Mouse (Mus musculus): ENCODE data around the gene Rmi1.
A peak's percentile ranks its signal among the peaks of the same experiment; 100 is the strongest.
"Not testable (repeated sequence)": the region's sequence is repeated elsewhere in the genome, so short reads cannot be mapped to it uniquely, and the experiment has no call there.

Gene Rmi1

DNA sequence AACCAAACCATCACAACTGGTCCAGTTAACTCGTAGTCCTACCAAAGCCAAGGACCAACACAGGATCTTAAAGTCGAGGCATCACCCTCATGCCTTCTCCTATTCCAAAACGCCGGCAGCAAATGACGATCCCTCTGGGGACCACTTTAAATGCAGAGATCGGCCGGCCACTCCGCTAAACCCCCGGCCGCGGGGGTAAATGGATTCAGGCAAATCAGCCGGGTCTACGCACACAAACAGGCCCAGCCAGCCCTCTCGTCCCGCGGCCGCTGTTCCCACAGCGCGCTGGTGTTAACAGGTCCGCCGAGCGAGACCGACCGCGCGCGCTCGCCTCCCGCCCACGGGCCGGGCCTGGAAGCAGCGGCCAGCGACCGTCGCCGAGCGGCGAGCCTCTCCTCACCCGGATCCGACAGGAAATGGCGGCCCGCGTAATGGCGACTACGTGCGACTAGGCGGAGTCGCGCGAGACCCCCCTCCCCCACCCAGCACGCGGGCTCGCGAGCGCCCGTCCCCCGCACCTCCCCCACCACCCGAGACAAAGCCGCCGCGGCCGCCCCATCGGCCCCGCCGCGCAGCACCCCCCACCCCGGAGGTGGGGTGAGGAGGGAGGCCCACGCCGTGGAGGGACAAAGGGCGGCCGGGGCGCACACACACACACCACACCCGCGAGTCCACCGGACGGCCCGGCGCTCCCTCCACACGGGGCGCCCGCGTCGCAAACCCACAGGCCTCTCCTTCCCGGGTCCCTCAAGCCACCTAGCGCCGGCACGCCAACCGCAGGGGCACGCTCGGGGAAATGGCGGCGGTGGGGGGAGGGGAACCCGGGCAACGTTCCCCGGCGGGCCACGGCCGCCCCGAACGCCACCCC, 679 bp upstream of the Rmi1 start:
- peak; percentile 48 to 62 for DNase-seq (ENCODE audit: low spot score in 2 of 2)

DNA sequence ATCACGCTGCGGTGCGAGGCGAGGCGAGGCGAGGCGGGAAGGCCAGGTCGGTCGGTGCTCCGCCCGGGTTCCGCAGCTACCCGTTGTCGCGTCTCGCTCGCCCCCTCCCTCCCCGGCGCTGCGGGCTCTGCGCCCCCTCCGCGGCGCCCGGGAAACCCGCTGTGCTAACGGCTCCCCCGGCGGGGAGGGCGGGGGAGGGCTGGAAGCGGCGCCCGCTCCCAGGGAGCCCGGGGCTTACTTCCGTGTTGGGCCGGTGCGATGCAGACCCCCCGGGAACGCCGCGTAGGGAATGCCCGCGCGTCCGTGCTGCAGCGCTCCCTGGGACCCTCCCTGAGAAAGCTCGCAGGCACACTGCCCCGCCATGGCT, 679 bp downstream of the Rmi1 start:
- no peak for DNase-seq (ENCODE audit: low spot score in 2 of 2)

DNA sequence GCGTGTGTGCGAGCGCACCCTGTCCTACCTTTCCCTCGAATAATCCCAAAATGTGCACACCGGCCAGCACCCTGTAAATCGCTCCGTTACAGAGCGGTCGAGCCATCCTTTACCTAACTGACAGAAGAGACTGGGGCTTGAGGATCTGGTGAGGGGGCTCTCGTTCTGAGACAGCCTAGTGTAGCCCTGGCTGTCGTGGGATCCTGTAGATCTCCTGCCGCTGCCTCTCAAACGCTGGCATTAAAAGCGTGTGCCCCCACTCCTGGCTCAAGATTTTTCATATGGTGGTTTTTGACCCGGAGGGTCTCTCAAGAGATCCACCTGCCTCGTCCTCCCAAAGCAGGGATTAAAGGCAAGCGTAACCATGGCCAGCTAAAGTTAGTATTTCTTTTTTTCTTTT, 1.2 kb downstream of the Rmi1 start, which contains the start of gene Hnrnpk:
TSS of gene Hnrnpk (minus strand) at position 101 of the 400 bp plus-strand sequence.
- DNase-seq (ENCODE audit: low spot score in 2 of 2), result not testable (repeated sequence)

DNA sequence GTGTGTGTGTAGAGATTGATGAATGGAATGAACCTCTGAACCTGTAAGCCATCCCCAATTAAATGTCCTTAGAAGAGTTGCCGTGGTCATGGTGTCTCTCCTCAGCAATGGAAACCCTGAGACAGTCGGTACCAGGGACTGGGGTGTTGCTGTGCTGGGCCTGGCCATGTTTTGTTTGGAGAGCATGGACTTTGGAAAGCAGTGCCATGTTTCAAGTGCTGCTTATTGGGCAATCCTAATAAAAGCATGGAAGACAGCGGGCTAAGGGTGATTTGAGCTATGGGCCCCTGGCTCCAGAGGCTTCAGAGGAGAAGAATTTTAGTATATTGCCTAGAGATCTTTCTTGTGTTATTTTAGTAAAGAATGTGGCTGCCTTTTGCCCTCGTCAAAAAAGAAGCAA, 9.0 kb downstream of the Rmi1 start:
- DNase-seq (ENCODE audit: low spot score in 2 of 2), result no peak

DNA sequence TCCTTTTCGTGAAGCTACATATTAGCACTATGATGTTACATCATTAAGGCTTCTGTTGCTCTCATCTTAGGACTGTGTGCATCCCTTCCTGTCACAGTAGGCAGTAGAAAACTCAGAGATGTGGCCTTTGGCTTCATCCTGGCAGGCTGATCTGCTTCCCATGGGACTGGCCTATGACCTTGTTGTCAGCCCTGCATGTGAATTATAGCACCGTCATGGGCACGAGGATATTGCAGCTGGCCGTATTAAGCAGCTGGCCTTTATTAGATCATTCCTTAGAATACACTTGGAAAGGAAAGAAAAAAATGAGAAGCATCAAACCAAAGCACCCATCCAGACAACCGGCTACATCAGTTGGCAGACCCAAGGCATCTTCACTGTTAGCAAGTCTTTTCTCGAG, 13.3 kb downstream of the Rmi1 start:
- no peak for DNase-seq (ENCODE audit: low spot score in 2 of 2)

DNA sequence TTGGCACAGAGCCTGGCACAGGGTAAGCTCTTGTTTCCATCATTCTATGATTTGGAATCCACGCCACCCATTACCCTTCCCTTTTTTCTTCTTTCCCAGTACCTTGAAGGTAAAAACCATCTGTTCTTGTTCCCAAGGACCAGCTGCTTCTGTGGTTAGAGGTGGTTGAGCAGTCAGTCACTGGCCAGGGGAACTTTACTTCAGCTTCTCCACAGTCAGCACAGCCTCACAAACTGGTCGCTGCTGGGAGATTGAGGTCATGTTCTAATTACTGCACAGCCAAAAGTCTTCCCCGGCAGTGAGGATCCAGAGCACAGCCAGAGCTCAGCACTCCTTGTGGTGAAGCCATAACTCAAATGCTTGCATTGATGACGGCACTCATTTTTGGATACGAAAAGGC, 13.8 kb downstream of the Rmi1 start:
- DNase-seq (ENCODE audit: low spot score in 2 of 2), result no peak

DNA sequence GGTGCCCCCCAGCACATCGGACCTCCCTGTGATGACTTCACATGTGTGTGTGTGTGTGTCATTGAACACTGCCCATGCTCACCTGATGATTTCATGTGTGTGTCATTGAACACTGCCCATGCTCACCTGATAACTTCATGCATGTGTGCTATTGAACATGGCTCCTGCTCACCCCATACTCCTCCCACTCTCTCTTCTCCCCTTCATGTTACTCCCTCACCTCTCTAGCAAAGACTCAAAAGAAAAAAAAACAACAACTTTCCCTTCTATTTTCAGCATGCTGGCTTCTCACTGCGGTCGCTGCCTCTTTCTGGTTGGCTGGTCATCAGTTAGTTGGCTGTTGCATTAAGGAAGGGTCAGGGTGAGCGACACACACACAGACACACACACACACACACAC, 16.6 kb downstream of the Rmi1 start:
- no peak for DNase-seq (ENCODE audit: low spot score in 2 of 2)

DNA sequence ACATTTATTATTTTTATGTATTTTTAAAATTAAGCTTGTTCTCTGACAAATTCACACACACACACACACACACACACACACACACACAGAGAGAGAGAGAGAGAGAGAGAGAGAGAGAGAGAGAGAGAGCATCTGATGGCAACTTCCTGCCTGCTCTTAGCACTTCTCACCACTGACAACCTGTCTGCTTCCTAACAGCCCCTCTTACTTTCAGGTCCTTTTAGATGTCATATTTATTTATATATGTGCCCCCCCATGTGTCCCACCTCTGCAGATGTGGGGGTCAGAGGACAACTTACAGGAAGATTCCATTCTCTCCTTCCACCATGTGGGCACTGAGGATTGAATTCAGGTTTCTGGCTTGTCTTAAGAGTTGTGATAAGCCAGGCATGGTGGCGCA, 17.2 kb downstream of the Rmi1 start:
- DNase-seq (ENCODE audit: low spot score in 2 of 2), result no peak

DNA sequence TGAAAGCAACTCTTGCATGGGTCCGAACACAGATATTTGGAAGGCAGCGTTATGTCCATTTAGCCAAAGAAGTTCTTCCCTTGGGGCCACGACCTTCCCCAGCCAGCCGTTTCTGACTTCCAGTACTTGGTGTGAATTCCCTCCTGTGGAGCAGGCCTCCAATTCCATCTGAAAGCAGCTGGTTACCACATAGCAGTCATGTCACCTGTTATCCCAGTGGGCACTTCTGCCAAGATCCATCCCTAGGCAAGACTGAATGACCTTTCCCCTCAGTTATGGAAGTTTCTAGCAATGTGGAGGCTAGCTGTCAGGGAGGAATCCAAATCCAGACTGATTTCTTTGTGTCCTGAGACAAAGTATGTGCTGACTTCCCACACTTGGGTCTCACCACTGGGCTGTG, 19.0 kb downstream of the Rmi1 start:
- DNase-seq (ENCODE audit: low spot score in 2 of 2), result no peak

DNA sequence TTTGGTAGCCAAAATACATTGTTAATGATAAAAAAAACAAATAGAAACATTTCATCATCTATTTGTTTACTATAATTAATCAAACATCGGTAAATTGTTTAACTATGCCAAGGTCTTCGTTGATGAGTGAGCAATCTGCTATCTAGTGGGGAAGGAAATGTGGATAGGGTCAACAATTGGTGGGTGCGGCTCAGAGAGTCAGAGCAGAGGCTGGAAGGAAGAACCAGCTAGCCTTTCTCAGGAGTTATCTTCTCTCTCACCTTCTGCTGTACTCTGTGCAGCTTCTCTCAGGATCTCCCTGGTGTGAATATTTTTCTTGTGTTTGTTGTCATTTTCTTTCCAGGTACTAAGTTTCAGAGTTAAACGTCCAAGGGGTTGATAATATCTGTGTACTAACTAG, 20.2 kb downstream of the Rmi1 start:
- no peak for DNase-seq (ENCODE audit: low spot score in 2 of 2)

DNA sequence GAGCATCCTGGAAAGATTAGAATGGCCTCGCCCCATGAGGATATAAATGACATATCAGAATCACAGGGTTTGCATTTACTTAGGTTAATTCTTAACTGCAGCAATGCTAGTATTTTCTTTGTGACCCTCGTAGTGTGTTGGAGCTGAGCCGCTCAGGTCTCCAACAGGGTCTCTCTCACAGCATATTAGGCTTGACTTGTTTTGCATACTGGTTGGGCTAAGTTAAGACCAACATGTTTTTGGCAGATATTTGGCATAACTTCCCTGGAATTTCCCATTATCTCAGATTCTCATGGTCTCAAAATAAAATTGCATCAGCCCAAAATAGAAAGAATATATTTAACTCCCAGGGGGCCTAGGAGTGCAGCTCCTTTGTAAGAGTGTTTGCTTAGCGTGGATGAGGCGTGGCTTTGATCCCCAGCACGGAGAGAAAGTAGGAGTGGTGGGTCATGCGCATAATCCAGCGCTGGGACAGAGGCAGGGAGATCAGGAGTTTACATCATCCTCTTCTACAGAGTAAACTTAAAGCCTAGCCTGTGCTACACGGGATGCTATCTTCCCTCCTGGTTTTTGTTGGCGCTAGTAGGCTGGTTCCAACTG, 21.1 kb downstream of the Rmi1 start:
- no peak for DNase-seq (ENCODE audit: low spot score in 2 of 2)

DNA sequence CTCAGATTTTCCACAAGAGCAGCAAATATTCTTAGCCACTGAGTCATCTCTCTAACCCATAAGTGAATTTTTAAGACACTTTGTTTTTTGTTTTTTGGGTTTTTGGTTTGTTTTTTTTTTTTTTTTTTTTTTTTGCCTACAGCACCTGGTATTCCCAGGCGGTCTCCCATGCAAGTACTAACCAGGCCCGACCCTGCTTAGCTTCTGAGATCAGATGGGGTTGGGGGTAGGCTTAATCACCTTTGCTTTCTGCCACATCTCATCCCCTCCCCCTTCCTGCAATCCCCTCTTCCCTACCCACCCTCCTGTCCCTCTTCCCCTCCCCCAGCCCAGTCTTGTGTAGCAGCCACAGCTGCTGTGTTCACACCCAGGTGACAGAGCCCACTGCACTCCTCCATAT, 37.7 kb downstream of the Rmi1 start:
- DNase-seq (ENCODE audit: low spot score in 2 of 2), result no peak

DNA sequence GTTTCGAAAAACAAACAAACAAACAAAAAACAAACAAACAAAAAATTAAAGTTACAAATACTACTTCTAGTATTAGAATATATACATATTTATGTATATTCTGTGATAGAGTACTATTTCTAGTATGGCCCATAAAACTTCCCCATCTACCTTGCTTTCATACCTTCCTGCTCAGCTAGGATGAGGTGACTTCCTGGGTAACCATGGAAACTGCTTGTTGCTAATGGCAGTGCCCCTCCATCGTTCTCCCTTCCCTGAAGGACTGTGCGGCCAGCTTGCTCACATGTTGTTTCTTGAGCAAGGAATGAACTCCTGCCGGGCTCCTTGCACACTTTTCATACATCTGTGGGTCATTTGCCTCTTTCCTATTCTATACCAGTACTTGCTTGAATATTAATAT, 41.3 kb downstream of the Rmi1 start:
- no peak for DNase-seq (ENCODE audit: low spot score in 2 of 2)

DNA sequence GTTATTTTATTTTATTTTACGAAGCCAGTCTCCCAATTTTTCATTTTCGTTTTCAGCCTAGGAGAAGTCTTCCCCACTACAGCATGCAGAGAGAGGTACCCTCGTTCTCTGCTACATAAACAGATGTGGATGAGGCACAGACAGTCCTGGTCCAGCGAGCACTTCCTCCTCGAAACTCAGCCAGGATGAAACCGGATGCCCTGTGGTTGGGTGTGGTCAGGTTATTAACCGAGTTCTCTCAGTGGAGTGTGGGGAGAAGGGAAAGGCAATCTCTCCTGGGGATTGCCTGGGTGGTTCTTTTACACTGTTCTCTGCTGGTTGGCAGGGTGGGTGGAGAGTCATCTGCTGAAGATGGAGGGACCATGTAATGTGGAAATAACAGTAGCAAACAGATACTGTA, 41.7 kb downstream of the Rmi1 start:
- no peak for DNase-seq (ENCODE audit: low spot score in 2 of 2)

DNA sequence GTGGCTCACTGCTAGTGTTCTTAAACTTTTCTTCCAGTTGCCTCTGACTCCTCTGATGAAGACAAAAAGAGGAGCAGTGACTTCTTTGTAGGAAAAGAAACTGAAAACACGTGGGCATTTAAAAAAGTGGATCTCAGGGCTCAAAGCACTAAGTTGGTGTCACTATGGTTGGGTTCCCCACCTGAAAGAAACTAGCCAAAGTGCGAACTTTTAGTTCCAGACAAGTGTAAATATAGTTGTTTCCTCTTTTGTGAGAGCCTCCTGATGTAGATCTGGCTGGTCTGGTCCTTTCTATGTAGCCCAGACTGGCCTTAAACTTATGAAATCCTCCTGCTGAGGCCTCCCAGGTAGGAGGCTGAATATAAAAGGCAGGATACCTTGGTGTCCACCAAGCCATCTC, 44.5 kb downstream of the Rmi1 start:
- no peak for DNase-seq (ENCODE audit: low spot score in 2 of 2)

DNA sequence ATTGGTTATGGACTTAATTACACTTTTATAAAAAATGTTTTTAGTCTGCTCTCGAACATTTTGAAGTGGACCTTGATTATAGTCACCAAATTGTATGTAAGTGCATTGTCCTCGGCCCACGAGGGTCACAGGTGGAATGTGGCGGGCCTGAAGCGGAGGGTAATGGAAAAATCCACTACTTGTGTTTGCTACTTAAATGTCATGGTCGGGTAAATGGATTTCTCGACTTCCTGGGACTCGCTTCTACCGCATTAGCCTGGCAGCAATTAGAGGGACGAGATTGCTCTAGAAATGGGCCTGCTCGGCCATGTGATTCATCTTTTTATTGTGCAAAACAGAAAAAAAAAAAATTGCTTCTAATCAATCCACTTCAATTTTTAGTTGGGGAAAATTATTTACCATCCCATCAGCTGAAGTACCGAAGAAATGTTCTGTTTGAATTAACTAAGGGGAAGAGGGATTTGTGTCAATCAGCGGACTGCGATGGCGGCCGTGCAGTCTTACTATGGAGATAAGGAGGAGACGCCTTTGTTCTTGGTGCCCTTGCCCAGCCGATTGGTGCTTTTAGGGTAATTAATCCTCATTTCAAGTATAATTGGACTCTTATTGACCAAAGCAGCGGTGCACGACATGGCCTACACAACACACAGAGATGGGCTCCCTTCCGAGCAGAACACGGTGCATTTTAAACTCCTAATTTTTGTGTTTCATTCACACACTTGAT, 48.6 kb downstream of the Rmi1 start:
- DNase-seq (ENCODE audit: low spot score in 2 of 2), result no peak

DNA sequence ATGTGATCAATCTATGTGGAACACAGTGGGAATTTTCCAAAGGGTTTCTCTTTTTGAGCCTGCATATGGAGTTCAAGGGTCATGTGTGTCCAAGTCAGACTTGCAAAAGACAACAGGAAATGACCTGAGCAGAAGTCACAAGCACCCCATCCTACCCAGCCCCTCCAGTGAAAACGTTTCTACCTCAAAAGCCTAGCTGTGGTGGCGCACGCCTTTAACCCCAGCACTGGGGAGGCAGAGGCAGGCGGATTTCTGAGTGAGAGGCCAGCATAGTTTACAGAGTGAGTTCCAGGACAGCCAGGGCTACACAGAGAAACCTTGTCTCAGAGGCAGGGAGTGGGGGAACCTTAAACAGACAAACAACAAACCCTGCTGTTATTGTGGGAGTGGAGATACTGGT, 50.2 kb downstream of the Rmi1 start:
- DNase-seq (ENCODE audit: low spot score in 2 of 2), result no peak

DNA sequence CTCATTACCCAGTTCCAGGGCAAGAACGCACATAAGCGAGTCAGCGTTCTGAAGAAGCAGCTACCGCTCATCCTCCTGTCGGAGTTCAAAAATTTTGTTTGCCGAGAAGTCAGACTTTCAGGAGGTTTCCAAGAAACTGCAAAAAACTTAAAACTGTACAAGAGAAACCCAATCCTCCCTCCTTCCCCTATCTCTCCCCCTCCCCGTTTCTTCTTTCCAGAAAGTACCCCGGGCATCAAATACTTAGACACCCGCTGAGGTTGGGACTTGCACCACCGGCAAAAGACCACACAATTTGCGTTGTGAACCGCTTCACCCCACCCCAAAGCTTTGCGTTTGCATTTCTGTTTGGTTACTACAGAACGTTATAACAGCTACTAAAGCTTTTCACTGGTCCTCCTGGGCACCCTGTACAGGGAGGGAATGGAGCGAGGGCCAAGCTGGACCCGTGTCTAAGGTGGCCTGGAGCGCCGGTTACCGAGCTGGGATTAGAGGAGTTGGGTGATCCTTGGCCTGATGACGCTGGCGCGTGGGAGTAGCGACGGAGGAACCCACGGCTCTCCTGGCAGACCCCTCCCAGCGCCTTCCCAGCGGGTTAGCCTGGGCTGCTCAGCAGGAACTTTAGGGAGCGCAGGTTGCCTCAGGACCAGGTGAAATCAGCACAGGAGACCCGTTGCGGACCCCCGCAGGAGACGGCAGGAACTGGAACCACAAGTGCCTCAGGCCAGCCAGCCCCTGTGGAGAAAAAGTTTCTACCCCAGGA, 50.8 kb downstream of the Rmi1 start:
- DNase-seq (ENCODE audit: low spot score in 2 of 2), result no peak

DNA sequence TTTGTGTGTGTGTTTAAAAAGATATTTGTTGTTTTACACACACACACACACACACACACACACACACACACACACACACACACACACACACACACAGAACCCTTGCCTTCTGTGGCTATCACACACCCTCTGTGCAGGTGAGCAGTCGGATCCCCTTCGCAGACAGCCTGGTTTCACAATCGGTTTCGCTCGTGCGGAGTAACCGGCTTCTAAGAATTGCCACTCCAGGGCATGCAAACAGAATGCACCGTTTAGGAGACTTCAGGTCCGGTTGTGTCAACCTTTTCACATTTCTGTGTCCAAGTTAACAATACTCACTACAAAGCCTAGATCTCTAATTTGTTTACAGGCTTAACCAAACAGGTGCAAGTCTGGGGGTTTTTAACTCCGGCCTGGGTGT, 51.5 kb downstream of the Rmi1 start:
- DNase-seq (ENCODE audit: low spot score in 2 of 2), result no peak

DNA sequence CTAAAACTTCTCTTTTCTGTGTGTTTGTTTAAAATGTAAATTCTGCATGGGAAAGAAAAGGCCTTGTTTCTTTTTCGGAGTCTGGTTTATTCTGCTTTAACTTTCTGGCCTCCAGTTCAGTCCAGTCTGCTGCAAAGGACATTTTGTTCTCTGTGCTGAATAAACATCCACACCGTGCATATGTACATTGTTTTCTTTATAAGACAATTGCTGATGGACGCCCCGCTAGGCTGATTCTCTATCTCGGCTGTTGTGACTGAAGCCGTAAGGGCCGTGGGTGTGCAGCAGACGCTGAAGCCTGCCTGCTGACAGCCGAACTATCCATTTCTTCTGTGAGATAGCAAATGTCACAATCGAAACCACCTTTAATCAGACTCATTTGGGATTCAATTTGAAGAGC, 54.5 kb downstream of the Rmi1 start:
- DNase-seq (ENCODE audit: low spot score in 2 of 2), result no peak

DNA sequence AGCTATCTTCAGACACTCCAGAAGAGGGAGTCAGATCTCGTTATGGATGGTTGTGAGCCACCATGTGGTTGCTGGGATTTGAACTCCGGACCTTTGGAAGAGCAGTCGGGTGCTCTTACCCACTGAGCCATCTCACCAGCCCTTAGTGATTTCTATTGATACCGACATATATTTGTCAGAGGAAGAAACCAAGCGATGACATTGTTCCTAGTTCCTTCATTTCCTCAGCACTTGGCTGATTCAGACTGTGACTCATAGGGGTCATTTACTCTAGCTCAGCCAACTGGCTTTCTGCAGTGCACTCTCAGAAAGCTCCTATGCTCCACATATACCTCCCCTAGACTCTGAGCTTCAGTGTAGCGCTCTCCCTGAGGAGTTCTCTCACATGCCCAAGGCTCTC, 56.8 kb downstream of the Rmi1 start:
- DNase-seq (ENCODE audit: low spot score in 2 of 2), result not testable (repeated sequence)

Data from right cerebral cortex, postnatal 36 days (tissue).